Mouse (Mus musculus) forebrain, embryonic 16.5 days (tissue): ENCODE measurements around the gene Trim56. TPM values are rescaled to one million over a fixed set of nuclear protein-coding genes. Genes with fewer than 3 reads are reported as not detected.
A peak's percentile ranks its signal among the peaks of the same experiment; 100 is the strongest.
"Not testable (repeated sequence)": the region's sequence is repeated elsewhere in the genome, so short reads cannot be mapped to it uniquely, and the experiment has no call there.

ENCODE experiments used
- ATAC-seq: fragments of 200-750 bp; cut with Nextera tagmentation; 2 replicates; pipeline ENCODE4 v1.8.0; 2017; ENCODE audit warnings: mild to moderate bottlenecking, moderate library complexity
- H3K27ac ChIP-seq: fragments of 300-500 bp; sonication (generic); 2 replicates; pipeline ENCODE4 v1.5.1; 2014; ENCODE audit warnings: low read length, control low read depth
- H3K27me3 ChIP-seq: fragments of 300-500 bp; sonication (generic); replicated peaks from 2 replicates; pipeline ENCODE4 v1.6.1; 2014; ENCODE audit warnings: low read length; ENCODE audit not compliant: control insufficient read depth, insufficient read depth
- H3K36me3 ChIP-seq: fragments of 300-500 bp; sonication (generic); 2 replicates; pipeline ENCODE4 v1.6.1; 2014; ENCODE audit not compliant: control insufficient read depth, insufficient read depth
- H3K4me1 ChIP-seq: fragments of 300-500 bp; sonication (generic); replicated peaks from 2 replicates; pipeline ENCODE4 v1.6.1; 2014; ENCODE audit warnings: low read length; ENCODE audit not compliant: control insufficient read depth, insufficient read depth
- H3K4me2 ChIP-seq: fragments of 300-500 bp; sonication (generic); 2 replicates; pipeline ENCODE4 v1.6.1; 2014; ENCODE audit warnings: mild to moderate bottlenecking, low read length, control low read depth
- H3K4me3 ChIP-seq: fragments of 300-500 bp; sonication (generic); replicated peaks from 2 replicates; pipeline ENCODE4 v1.5.1; 2014; ENCODE audit warnings: mild to moderate bottlenecking, low read length, control low read depth
- H3K9ac ChIP-seq: fragments of 300-500 bp; sonication (generic); replicated peaks from 2 replicates; pipeline ENCODE4 v1.6.1; 2014; ENCODE audit warnings: low read depth, low read length, control low read depth
- H3K9me3 ChIP-seq: fragments of 300-500 bp; sonication (generic); 2 replicates; pipeline ENCODE4 v1.6.1; 2016; ENCODE audit warnings: low read length; ENCODE audit not compliant: control insufficient read depth
- WGBS: fragments of 180-500 bp; shearing (Covaris S2); extraction: QIAGEN DNeasy Blood & Tissue Kit; methylation state at CpG from one replicate; pipeline ENCODE4 v1.1.7; 2014; 5-methylcytosine and 5-hydroxymethylcytosine counted together
- polyA plus RNA-seq: library from polyadenylated mRNA; unstranded; fragments of >200 nt; fragmentation: Nextera tagmentation; extraction: Ambion mirVana; gene quantifications from 2 replicates; pipeline ENCODE4 v1.2.1, GENCODE M21; 2015

Trim56 gene
- polyA plus RNA-seq, 1 experiment from 2014 or later = 2.6 TPM

GRCm38 (mm10) chr5:137131490-137131889 lies 15.5 kb upstream of the Trim56 start:
- Histone ChIP-seq H3K9ac (no peak overlapping the region), H3K4me1 (peaks cover 6% of the 10 kb centered on the region), H3K27ac (no peak overlapping the region), H3K27me3 (no peaks in the 10 kb centered on the region), H3K36me3 (no peaks in the 10 kb centered on the region), H3K4me3 (no peak overlapping the region), H3K9me3 (no peaks in the 10 kb centered on the region), H3K4me2 (no peak overlapping the region)
- 1% methylated on average over 3 of the region's 3 CpGs for WGBS
- ATAC-seq = no peak

GRCm38 (mm10) chr5:137129281-137129680 lies 13.3 kb upstream of the Trim56 start:
- Histone ChIP-seq H3K36me3 (no peaks in the 10 kb centered on the region), H3K9ac (no peak overlapping the region), H3K4me1 (peaks cover 6% of the 10 kb centered on the region), H3K27ac (no peak overlapping the region), H3K9me3 (no peaks in the 10 kb centered on the region), H3K4me2 (no peak overlapping the region), H3K4me3 (no peak overlapping the region), H3K27me3 (no peaks in the 10 kb centered on the region)
- 28% methylated on average over 5 of the region's 5 CpGs for WGBS
- ATAC-seq = no peak

DNA sequence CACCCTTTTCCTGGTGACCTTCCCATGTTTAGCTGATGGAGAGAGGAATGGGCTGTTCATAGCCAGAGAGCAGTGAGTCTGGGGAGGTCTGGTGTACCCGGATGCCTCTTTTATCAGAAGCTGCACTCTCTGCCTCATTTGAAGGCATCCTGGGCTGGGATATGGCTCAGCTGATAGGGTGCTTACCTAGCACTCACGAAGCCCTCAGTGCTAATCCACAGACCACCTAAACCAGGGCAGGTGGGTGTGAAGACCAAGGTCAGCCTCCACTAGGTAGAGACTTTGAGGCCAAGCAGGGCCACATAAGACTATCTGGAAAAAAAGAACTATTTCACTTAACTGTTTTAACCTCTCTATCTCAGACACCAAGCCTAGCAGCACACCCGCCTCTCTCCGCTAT lies 7.5 kb upstream of the Trim56 start:
- WGBS = 80% methylated on average over 4 of the region's 4 CpGs

DNA sequence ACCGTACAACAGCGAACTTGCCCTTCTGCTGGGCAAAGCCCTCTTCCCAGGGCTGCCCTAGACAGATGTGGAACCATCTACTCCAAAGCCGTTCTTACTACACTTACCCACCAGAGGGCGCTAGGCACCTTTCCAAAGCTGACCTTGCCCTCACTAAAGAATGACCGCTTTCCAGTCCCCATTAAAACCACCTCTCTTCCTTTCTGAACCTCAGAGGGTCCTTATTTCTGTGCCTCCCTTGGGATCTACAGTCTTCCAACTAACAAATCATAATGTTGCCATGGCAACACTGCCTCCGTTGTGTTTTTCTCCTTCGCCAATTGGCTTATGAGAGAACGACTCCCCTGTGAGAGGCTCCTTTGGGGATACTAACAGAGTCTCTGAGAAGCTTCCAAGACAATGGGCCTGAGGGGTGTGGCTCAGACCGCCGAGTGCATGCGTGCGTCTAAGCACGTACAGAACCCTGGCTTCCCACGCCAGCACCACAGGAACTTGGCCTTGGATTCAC lies 6.7 kb upstream of the Trim56 start:
- Histone ChIP-seq H3K4me1 (peaks cover 10% of the 10 kb centered on the region), H3K9me3 (no peaks in the 10 kb centered on the region), H3K4me3 (0 out of 2 replicates have a peak overlapping the region, but pooled peaks have one; percentile 2), H3K27me3 (no peaks in the 10 kb centered on the region), H3K4me2 (peak overlapping the region; percentile 33), H3K9ac (peak overlapping the region; percentile 14; the same call in 1 of the 2 replicates), H3K27ac (peak overlapping the region; percentile 58), H3K36me3 (no peaks in the 10 kb centered on the region)
- peak; percentile 86 for ATAC-seq
- WGBS = 3% methylated on average over 14 of the region's 14 CpGs

More for the DNA sequence above, 7.5 kb upstream of the Trim56 start:
- ATAC-seq = no peak
- Histone ChIP-seq H3K4me3 (no peak overlapping the region), H3K27ac (peak overlapping the region; percentile 58), H3K4me2 (no peak overlapping the region), H3K27me3 (no peaks in the 10 kb centered on the region), H3K36me3 (no peaks in the 10 kb centered on the region), H3K4me1 (peaks cover 10% of the 10 kb centered on the region), H3K9me3 (no peaks in the 10 kb centered on the region), H3K9ac (no peak overlapping the region)

DNA sequence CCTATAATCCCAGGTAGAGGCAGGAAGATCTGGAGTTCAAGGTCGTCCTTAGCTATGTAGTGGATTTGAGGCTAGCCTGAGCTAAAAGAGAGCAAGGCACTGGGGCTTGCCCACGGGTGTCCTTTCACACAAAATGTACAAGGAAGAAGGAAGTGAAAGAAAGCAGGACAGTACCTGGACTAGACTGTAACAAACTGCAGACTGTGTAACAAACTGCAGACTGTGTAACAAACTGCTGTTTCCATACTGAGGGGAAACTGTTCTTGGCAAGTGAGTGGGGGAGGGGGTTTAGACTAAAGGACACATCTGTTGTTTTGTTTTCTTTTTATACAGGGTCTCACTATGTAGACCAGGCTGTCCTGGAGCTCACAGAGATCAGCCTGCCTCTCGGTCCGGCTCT lies 5.3 kb upstream of the Trim56 start:
- no peak overlapping the region for H3K4me2 ChIP-seq
- WGBS = 81% methylated on average over 4 of the region's 4 CpGs
- H3K9ac ChIP-seq = no peak overlapping the region
- no peak overlapping the region for H3K4me3 ChIP-seq
- peaks cover 13% of the 10 kb centered on the region for H3K4me1 ChIP-seq
- no peak overlapping the region for H3K27ac ChIP-seq
- ATAC-seq = no peak
- no peaks in the 10 kb centered on the region for H3K27me3 ChIP-seq
- H3K9me3 ChIP-seq = no peaks in the 10 kb centered on the region
- H3K36me3 ChIP-seq = no peaks in the 10 kb centered on the region

DNA sequence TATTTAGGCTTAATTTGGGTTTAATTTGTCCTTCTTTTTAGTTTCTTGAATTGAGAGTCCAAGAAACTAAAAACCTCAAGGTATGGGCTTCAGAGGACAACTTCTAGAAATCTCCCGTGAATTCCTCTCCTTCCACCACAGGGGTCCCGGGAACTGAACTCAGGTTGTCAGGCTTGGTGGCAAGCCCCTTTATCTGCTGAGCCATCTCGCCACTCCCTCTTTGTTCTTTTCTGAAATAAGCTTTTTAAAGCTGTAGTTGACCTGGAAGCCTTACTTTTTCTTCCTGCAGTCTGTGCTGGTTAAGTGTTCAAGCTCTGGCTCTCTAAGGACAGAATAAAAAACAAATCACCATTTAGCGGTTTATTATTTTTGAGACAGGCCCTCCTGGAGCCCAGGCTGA lies 2.9 kb upstream of the Trim56 start:
- ATAC-seq = no peak
- Histone ChIP-seq H3K27ac (no peak overlapping the region), H3K9ac (no peak overlapping the region), H3K4me2 (no peak overlapping the region), H3K36me3 (no peaks in the 10 kb centered on the region), H3K9me3 (no peaks in the 10 kb centered on the region), H3K27me3 (no peaks in the 10 kb centered on the region), H3K4me1 (peaks cover 18% of the 10 kb centered on the region), H3K4me3 (no peak overlapping the region)
- WGBS = 62% methylated on average over 4 of the region's 4 CpGs

DNA sequence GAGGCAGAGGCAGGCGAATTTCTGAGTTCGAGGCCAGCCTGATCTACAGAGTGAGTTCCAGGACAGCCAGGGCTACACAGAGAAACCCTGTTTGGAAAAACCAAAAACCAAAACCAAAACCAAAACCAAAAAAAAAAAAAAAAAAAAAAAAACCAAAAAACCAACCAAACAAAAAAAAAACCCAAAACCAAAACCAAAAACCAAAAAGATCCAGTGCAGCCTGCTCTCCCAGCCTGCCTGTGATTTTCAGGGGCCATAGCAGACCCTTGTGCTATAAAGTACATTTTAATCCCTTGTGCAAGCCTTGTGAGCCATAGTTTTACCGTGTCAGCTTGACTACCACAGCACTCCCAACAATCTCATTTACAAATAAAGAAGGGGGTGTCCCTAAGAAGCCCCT lies 2.0 kb upstream of the Trim56 start:
- H3K9me3 ChIP-seq, ATAC-seq, H3K27me3 ChIP-seq, H3K4me3 ChIP-seq, H3K9ac ChIP-seq, H3K4me2 ChIP-seq, H3K27ac ChIP-seq, H3K36me3 ChIP-seq: not testable (repeated sequence)
- peaks cover 15% of the 10 kb centered on the region for H3K4me1 ChIP-seq
- WGBS = 94% methylated on average over 3 of the region's 3 CpGs

DNA sequence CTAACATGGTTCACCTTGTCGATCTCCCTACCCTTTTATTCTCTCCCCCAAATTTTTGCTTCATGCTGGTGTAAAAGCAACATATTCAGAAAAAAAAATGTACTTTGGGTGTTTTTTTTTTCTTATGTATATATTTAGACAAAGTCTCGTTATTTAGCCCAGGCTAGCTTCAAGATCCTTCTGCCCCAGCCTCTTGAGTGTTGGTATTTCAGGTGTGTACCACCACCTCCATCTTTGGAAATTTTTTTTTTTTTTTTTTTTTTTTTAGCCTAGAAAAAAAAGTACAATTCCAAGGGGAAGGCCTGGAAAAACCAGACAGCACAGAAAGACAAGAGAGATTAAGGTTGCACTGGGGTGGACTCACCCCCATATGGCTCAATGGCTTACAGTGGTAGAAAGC lies 978 bp upstream of the Trim56 start:
- Histone ChIP-seq H3K27ac (no peak overlapping the region), H3K9me3 (no peaks in the 10 kb centered on the region), H3K36me3 (no peaks in the 10 kb centered on the region), H3K4me2 (no peak overlapping the region), H3K4me1 (peaks cover 8% of the 10 kb centered on the region), H3K4me3 (no peak overlapping the region), H3K27me3 (no peaks in the 10 kb centered on the region), H3K9ac (no peak overlapping the region)
- no peak for ATAC-seq
- 89% methylated on average over 2 of the region's 2 CpGs for WGBS

DNA sequence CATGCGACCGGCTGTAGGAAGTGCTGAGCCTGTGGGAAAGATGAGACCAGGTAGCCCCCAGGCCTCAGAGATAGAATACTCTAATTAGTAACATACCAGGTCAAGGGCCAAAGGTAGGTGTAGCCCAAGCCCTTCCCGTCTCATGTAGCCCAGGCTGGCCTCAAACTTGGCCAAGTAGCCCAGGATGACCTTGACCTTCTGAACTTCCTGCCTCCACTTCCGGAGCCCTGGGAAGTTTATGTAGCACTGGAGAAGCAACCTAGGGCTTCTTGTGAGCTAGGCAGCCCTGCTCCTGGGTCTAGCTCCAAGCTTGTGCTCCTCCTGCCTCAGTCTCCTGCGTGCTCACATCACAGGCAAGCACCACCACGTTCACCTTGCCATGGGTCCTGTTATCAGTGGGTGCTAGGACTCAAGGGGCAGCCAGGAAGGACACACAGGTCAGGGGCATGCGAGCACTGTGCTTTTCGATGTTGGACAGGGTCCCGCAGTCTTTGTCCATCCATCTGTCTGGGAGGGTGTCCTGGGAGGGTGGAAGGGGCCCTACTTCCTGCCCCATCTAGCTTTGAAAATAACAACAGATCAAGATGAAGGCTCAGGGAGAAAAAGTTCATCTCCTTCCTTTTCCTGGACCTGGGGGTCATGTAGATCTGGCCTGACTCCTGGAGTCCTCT lies 983 bp downstream of the Trim56 start:
- H3K27ac ChIP-seq = no peak overlapping the region
- H3K4me2 ChIP-seq = peak overlapping the region; percentile 62
- H3K9me3 ChIP-seq = no peaks in the 10 kb centered on the region
- H3K27me3 ChIP-seq = no peaks in the 10 kb centered on the region
- 93% methylated on average over 9 of the region's 9 CpGs for WGBS
- H3K9ac ChIP-seq = no peak overlapping the region
- no peaks in the 10 kb centered on the region for H3K36me3 ChIP-seq
- peaks cover 8% of the 10 kb centered on the region for H3K4me1 ChIP-seq
- ATAC-seq = no peak
- H3K4me3 ChIP-seq = no peak overlapping the region
